Mouse (Mus musculus): ENCODE measurements around the gene Cacnb3. TPM values are rescaled to one million over a fixed set of nuclear protein-coding genes. Genes with fewer than 3 reads are reported as not detected.
"Not testable (repeated sequence)": the region's sequence is repeated elsewhere in the genome, so short reads cannot be mapped to it uniquely, and the experiment has no call there.

The Cacnb3 gene
- total RNA-seq (2021) = 100 to 1,000 TPM; 139 to 147 TPM
- long read RNA-seq, partial matches to known transcripts = 10 of 16 reads
- long read RNA-seq, other reads (novel, unspliced or antisense) = 6 of 16 reads

DNA sequence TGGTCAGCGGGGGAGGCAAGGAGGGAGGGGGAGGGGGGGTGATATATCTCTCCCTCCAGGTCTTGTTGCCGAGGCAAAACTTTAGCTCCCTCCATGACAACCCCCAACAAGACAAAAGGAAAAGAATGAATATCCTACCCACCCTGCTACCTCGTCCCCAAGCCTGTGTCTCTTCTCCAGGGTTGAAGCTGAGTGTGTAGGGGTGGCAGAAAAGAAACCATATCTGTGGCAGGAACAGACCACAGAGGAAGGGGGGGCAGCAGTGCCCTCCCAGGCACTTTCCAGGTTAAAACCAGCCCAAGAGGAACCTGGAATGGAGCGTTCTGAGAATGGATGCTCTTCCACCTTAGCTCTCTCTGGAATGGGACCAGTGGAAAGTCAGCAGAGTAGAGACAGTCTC is at the start of gene Cacnb3:
Cacnb3 (plus strand) TSS at position 301 of the 400 bp plus-strand sequence.
- DNase-seq (ENCODE audit: low spot score in 2 of 2) = no peak

DNA sequence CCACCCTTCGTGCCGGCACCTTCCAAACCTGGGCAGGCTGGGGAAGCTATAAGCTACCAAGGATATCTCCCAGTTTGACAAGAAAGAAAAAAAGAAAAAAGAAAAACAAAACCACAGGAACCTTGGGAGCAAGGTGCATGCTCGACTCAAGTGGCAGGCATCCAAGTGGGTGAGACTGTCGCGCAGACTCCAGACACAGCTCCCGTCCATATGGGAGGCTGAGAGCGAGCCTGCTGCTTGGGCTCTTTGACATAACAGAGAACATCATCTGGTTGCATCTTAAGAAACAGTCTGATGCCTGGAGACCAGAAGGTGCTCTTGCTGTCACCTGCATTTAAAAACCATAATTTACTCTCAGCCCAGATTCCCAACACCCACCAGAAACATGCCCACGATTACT is 48.2 kb upstream of the Cacnb3 start:
- DNase-seq (ENCODE audit: low spot score in 2 of 2) = peak in 1 of 2 experiments; percentile 17

DNA sequence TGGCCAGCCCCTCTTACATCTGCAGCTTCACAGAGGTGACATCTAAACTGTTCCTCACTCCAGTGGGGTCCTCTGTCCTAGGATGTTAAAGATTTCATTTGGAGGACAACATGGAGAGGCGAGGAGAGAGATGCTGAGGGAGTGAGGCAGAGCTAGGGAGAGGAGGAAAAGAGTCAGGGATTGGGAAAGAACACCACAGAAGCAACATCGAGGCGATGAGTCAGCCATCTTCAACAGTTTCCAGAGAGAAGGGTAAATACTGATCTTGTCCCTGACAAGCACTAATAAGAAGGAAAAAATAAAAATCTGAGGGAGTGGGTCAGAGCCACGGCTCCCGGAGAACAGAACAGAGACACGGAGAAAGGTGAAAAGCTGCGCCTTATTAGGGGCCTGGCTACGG is 47.6 kb upstream of the Cacnb3 start:
- DNase-seq (ENCODE audit: low spot score in 2 of 2) = no peak

DNA sequence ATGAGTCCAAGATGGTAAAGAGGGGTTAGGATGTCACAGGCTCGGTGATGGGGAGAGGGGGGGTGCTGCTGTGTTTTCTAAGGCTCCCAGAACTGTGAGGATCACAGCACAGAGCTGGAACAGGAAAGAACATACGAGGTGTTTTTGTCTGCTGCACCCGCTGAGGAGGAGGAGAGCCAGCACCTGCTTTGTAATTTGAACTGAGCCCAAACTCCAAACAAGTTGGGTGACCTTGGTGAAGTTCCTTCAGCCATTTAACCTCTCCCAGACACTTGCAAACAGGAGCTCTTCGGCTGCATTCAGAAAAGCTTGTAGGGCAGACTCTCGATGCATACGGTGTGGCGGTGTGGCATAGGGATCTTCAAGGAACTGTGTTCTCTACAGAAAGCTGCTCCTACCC is 45.2 kb upstream of the Cacnb3 start:
- DNase-seq (ENCODE audit: low spot score in 2 of 2) = peak in 1 of 2 experiments; percentile 9

DNA sequence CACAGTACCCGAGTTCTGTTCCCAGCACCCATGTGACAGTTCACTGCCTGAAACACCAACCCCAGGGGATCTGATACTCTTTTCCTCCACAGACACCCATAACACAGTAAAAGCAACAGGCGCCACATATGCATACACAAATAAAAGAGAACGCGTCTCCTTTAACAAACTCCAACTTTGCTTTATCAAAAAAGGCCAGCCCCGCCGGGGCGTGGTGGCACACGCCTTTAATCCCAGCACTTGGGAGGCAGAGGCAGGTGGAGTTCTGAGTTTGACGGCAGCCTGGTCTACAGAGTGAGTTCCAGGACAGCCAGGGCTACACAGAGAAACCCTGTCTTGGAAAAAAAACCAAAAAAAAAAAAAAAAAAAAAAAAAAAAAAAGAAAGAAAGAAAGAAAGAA is 44.5 kb upstream of the Cacnb3 start:
- DNase-seq (ENCODE audit: low spot score in 2 of 2) = not testable (repeated sequence)

DNA sequence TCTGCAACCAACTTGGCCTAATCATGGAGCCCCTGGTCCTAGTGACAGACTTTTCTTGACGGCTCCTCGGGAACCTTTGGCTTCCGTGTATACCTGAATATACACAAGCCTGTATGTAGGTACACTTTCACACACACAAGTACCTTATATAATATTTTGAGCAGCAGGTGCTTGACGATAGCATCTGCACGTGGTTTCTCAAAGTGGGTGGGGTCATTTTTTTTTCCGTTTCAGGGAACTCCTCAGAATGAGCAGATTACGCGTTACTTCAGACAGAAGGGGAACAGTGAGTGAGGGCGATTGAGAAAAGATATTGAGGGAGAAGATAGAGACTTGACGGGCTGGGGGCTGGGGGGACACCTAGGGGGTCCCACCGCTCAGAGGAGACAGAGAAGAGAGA is 42.9 kb upstream of the Cacnb3 start:
- DNase-seq (ENCODE audit: low spot score in 2 of 2) = no peak

DNA sequence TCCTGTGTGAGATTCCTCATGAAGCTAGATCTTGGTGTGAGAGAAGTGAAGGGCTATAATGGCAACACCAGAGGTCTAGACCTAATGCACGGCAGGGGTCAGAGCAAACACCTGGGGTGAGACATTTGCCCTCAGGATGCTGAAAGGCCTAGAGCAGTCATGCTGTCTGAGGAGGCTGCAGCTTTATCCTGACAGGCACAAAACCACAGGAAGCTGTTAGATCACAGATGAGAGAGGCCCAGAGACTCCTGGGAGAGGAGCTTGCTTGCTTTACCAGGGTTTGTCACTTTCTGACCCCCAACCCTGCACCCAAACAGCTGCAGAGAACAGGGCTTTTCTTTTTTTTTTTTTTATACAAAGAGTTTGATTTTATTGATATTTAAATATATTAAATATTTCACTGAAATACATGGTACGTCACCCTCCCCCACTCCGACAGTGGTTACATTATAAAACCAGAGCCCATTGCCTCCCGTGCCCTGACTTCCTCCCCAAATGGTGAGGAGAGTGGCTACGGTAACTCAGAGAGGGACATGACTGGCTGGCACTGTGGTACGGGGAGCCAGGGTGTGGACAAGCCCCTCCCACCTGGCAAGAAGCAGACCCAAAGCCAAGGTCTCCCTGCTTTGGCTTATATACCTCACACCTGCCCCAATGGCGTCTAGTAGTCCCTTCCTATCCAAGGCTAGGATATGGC is 40.9 kb upstream of the Cacnb3 start:
- DNase-seq (ENCODE audit: low spot score in 2 of 2) = no peak

DNA sequence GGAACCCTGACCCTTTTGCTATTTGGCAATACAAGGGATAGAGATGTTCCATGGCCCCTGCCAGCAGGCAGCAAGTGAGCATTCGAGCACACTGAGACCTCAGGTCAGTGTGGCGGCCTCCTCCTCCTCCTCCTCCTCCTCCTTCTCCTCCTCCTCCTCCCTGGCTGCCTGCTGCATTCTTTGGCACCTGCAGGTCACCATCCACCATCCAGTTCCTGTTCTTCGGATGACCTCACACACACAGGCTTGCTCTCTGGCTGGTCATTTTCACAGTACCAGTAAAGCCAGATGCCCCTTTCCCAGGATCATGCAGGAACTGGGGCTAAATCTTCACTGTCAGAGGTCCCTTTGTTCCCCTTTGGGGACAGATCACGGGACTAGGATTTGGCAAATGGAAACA is 39.2 kb upstream of the Cacnb3 start:
- DNase-seq (ENCODE audit: low spot score in 2 of 2) = no peak

DNA sequence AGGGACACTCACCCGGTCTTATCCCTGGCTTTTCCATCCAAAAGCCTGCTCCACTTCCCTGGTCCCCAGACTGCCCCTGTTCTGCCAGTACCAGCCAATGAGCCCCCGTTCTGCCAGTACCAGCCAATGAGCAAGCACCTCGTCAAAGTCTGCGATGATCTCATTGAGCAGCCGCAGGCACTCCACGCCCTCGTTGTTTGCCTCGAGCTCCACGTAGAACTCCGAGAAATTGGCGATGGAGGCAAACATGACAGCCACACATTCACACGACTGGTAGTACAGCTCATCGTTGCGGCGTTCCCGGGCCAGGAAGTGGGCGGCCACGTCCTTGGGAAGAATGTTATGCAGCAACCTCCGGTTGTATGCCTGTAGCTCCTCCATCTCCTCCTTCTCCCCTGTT is 36.4 kb upstream of the Cacnb3 start:
- DNase-seq (ENCODE audit: low spot score in 2 of 2) = no peak

DNA sequence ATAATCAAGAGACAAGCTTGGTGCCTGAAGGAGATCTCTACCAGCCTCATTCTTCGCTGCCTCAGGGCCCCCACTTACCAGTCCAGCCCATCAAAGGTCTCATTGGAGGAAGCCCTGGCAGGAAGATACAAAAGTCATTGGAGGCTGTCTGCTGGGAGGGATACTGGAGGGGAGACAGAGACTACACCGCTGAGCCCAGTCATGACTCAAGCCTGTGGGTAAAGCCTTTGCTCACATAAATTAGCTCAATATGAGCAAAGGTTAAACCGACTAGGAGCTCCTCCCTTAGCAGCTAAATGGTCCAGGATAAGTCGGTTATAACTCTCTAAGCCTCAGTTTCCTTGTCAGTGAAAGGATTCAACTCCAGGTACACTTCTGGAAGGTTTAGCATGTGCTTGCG is 35.6 kb upstream of the Cacnb3 start:
- no peak for DNase-seq (ENCODE audit: low spot score in 2 of 2)

DNA sequence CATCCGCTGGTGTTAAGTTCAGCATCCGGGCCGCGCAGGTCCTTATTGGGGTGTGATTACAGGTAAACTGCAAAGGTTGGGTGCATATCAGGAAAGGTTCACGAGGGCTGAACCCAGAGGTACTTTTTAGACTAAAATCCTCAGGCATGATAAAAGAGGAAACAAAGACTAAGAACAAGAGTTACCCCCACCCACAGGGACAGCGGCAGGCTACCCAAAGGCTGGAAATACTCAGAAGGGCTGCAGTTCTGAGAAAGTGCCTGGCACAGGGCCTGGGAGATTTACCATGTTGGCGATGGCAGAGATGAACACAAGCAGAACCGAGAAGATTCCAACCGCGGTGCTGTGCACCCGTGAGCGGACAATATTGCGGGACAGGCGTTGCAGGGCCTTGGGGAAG is 34.0 kb upstream of the Cacnb3 start:
- no peak for DNase-seq (ENCODE audit: low spot score in 2 of 2)

DNA sequence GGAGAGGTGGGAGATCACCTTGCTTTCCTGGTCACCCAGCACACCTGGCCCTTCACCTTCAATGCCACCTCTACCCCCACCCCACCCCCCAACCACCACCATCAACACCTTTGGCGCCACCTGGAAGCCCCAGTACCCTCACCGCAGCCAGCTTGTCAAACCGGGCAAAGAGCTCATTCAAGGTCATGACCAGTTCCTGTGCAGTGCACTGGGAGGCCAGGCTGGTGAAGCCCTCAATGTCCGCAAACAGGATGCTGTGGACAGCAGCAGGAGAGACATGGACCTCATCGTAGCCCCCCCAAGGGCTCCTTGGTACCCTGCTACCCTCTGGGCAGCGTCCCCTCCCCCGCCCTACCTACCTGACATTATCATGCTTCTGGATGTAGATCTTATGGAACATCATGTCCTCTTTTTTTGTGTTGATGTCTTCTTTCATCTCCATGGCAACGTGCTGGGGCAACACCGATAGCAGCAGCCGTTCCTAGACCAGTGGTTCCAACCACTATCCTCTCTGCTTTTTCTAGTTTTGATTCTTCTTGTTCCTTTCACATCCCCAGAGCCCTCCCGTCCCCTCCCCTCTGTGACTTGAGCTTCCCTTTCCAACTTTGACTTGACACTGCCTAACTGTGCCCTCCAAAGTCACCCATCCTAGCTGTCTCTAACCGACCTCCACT is 30.5 kb upstream of the Cacnb3 start:
- no peak for DNase-seq (ENCODE audit: low spot score in 2 of 2)

DNA sequence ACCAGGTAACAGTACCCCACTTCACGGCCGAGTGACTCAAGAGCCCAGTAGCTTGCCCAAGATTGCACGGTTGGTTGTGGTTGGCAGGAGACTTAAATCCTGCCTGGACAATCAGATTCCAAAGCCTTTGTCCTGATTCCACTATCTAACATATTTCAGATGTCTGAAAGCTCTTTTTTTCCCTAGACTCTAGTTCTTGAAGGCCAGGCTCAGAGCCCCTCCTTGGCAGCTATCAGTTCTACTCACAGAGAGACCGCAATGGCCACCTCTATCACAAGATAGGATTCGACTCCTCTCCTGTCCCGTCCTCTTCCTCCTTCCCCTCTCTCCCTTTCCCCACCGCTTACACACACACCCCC is 28.8 kb upstream of the Cacnb3 start:
- no peak for DNase-seq (ENCODE audit: low spot score in 2 of 2)

DNA sequence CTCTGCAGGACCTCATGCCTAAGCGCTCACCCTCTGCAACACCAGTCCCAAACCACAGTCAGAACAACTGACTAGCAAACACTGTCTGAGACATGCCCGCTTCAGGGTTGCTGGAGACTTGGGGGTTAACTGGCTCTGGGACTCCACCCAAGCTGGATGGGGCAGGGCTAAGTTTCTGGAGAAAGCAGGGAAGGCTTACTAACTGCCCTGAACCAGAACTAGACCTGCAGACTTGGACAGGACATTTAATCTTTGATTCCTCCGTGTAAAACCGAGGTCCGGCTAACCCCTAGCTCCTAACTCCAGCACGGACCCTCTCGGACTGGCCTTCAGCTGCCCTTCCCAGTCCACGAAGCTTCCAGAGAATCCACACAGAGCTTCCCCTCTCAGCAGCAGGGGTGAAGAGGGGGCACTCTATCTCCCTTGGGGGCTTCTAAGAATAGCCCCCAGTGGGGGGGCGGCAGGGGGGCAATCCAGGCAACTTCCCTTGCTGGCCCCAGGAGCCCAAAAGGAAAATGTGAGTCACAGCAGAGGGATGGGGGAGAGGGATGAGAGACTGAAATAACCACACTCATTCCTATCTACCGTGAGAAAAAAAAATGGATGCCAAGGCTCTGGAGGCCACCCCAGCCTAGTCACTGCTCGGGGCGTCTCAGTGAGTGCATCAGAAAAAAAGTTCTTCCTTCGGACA is 28.3 kb upstream of the Cacnb3 start:
- no peak for DNase-seq (ENCODE audit: low spot score in 2 of 2)

DNA sequence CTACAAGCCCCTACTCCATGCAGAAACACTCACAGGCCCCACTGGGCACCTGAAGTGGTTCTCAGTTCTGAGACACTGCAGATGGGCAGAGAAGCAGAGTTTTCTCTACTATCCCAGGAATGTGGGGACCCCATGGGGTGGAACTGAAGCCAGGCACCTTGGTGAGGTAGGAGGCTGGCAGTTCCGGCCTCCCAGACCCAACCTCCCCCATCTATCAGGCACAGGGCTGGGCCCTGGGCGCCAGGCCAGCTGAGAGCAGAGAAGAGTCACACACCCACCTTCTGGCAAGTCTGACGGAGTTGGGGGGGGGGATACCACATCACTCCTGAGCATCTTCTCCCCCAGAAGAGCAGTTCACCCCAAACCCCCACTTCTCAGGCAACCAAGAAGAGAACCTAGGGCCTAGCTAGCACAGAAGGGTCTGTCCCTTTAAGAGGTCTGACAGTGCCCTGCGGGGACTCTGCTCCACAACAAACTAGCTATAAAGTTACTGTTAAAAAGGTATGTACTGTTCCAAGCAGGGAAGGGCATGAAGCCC is 27.6 kb upstream of the Cacnb3 start:
- no peak for DNase-seq (ENCODE audit: low spot score in 2 of 2)

DNA sequence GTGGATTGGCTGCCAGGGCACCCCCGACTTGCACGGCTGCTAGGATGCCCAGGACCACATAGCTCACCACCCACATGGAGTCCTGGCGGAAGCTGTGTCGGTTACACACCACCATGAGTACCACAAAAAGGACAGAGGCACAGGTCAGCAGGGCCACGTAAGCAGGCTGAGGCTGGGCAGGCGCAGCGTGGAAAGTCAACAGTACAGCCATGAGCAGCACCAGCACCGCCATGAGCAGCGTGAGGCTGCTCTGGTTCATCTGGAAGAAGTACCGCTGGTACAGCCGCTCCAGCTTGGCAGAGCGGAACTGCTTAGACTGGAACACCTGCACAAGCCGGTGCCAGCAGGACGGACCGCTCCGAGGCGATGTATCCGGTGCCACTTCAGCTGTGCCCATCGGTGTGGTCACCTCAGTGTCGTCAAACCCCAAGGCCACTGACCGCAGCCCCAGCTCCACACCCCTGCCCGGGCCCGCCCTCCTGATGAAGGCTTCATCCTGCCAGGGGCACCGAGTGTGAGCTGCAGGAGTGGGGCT is 26.5 kb upstream of the Cacnb3 start:
- no peak for DNase-seq (ENCODE audit: low spot score in 2 of 2)

DNA sequence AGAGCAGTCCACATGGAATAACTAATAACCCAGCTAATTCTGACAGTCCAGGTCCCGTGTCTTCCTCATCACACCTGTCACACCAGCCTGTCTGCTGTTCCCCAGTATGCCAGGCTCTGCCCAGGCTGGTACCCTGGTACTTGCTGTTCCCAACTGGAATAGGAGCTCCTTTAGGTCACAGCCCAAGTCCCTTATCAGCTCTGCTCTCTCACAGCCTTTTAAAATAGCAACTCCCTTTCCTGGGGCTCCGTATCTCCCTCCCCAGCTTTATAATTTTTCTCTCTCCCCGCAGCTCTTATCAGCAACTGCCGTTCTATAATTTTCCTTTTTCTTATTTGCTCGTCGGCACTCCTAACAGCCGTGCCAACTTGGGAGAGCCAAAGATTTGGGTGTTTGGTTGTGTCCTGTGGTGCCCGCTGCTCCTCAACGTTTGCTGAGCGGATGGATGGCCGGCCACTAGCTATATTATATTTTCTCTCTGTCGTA is 24.5 kb upstream of the Cacnb3 start:
- no peak for DNase-seq (ENCODE audit: low spot score in 2 of 2)

DNA sequence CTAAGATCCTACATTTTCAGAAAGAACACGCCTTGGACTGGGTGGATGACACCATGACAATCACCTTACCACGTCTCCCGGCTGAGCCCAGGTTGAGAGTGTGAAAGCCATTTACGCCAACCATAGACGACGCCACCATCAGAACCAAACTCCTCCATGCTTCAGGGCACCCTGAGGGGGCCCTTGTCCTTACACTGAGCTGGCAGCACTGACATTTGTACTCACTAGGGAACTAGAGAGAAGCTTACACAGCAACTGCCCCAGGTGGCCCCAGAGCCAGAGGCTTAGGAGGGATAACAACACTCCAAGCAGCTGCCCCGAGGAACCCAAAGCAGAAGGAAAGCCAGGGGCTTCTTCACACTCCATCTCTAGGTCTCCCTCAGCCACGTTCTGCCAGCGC is 23.9 kb upstream of the Cacnb3 start:
- DNase-seq (ENCODE audit: low spot score in 2 of 2) = no peak

DNA sequence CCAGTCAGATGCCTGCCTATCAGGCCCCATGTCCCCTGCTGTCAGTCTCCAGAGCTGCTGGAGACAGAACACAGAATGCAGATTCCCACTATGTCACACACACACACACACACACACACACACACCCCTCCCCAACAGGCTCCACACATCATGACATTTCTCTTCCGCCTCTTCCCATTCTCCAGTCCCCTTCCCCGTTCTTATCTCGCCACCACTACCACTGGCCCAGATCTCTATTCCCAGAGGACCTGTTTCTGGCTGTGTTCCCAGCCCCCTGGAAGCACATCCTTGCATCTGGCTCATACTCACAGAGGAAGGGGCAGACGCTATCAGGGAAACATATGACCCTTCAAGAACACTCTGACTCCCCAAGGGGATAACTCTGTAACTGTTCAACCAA is 23.1 kb upstream of the Cacnb3 start:
- no peak for DNase-seq (ENCODE audit: low spot score in 2 of 2)

DNA sequence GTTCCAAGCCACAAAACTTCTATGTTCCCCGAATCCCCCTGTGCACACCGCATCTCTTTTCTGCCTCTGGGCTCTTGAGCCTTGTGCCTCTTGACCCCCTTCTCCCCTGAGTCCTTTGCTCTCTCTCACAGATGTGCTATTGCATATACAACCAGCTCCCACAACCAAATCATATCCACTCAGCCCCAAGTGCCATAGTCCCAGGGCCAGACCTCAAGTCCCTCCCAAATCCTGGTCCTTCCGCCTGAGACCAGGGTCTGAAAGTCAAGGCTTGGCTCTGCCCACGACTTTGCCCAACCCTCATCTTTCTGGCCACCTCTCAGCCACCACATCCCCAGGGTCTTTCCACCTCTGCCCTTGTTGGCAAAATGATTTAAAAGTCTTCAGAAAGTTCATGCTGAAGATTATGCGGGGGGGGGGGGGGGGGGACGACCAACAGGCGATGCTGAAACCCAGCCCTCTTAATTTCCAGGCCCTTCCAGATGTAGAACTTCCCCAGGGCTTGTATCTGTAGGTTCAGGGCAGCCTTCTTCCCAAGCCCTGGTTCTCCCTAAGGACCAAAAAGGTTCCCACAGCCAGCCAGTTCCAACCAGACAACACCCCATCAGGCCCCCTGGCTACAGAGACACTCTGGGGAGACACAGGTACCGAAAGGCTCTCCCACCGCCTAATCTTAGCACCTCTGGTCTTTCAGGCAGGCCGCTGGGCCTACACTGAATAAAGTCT is 22.4 kb upstream of the Cacnb3 start:
- DNase-seq (ENCODE audit: low spot score in 2 of 2) = no peak

DNA sequence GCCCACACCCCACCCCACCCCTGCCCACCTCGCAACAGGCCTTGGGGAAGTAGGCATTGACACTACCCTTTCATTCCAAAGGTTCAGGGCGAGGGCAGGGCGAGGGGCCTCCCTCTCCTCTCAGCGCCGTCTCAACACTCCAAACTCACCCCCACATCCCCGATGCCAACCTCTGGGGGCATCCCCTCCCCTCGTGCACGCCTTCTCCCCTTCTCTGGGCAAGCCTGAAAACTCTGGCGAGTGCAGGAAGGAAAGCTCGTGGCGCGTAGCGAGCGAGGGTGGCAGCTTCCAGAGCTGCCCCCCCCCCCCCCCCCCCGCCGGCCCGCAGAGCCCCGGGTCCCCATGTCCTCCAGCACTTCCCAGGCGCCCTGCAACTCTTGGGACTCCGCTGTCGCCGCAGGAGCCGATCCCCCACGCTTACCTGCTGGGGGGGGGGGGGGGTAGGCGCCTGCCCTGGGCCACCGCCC is 21.8 kb upstream of the Cacnb3 start:
- peak; percentile 33 to 37 for DNase-seq (ENCODE audit: low spot score in 2 of 2)

All from layer of hippocampus, postnatal 10 days (tissue).